Mouse (Mus musculus) left cerebral cortex, adult 2 months (tissue): ENCODE results near the gene Hist1h2ao. TPM values are rescaled to one million over a fixed set of nuclear protein-coding genes. Genes with fewer than 3 reads are reported as not detected.
"Not testable (repeated sequence)": the region's sequence is repeated elsewhere in the genome, so short reads cannot be mapped to it uniquely, and the experiment has no call there.

Source experiments
- DNase-seq, 2 experiments: peaks; one replicate each; pipeline ENCODE4 v3.0.0; 2021 to 2022; ENCODE audit warnings: low spot score in 2 of 2, mixed read lengths in 1 of 2; ENCODE audit errors: extremely low spot score in 1 of 2
- H3K27ac ChIP-seq: fragments of 200-600 bp; 2 replicates; pipeline ENCODE4 v1.8.1; 2022
- H3K4me3 ChIP-seq: fragments of 200-600 bp; 2 replicates; pipeline ENCODE4 v1.8.1; 2022
- CTCF ChIP-seq: fragments of 200-600 bp; IDR thresholded peaks from 2 replicates; pipeline ENCODE4 v1.8.1; 2022; ENCODE audit warnings: antibody characterized with exemption, mild to moderate bottlenecking, moderate library complexity
- intact Hi-C: fragments of 180-260 bp; cut with DNase I; formaldehyde crosslinking; loops from one replicate; pipeline ENCODE4 v1.15.1; 2025
- long read RNA-seq, 2 experiments: library from polyadenylated mRNA; stranded (forward); transcript quantifications; one replicate each; pipeline ENCODE4 v2.0.0; 2021; ENCODE audit warnings: borderline mapping rate in 2 of 2
- total RNA-seq, 2 experiments: library from RNA; stranded (reverse); gene quantifications; 2 replicates each; pipeline ENCODE4 v1.2.3; 2021

Hist1h2ao gene
- 10 to 100 TPM; 11.2 to 25.1 TPM for total RNA-seq
- long read RNA-seq, experiment 1 = 0 reads
- long read RNA-seq, experiment 2 = 0 reads

- H3K4me3 ChIP-seq, intact Hi-C loops, DNase-seq, H3K27ac ChIP-seq: not testable (repeated sequence)
These were observed at the start of gene Hist1h2ao, which contains the start of gene Hist1h2bq for GRCm38 (mm10) chr13:21810073-21810472. Hist1h2ao (plus strand) TSS chr13:21810465. Hist1h2bq (minus strand) TSS chr13:21810197.

- H3K27ac ChIP-seq = peak overlapping the region; percentile 71; the same call in 1 of the 2 replicates
- DNase-seq = peak; percentile 45 to 58
- intact Hi-C loops = loop anchor here (2.0 kb wide), 1 partner anchor 56 kb away; the partner anchor contains the start of gene Hist1h2bm
- no peak for TF ChIP-seq CTCF
- H3K4me3 ChIP-seq = peak overlapping the region; percentile 57
These were observed 31.2 kb upstream of the Hist1h2ao start for GRCm38 (mm10) chr13:21778814-21779766.

- intact Hi-C loops = loop anchor here (2.0 to 10.0 kb wide), 5 partner anchors 27 to 1915 kb away; partner anchors contain the start of genes Hist1h1e, Hist1h1t, Hist1h2ak and Hist1h2be
- peak within 1 kb of the TSS; percentile 57 for H3K4me3 ChIP-seq
- peak; percentile 53 to 69 for DNase-seq
- peak within 1 kb of the TSS; percentile 89 for H3K27ac ChIP-seq
- TF ChIP-seq CTCF = no peak
These were observed 30.2 kb upstream of the Hist1h2ao start, which contains the start of gene Hist1h1b for GRCm38 (mm10) chr13:21779767-21780731. Hist1h1b (minus strand) TSS chr13:21780625.

- TF ChIP-seq CTCF = no peak
- no peak for DNase-seq
- intact Hi-C loops = loop anchor here (2.0 to 10.0 kb wide), 4 partner anchors 28 to 1914 kb away; partner anchors contain the start of genes Hist1h1e, Hist1h1t, Hist1h2ak and Hist1h2be
- no peak overlapping the region for H3K27ac ChIP-seq
- H3K4me3 ChIP-seq = no peak overlapping the region; the same call in 1 of the 2 replicates
These were observed 29.2 kb upstream of the Hist1h2ao start for GRCm38 (mm10) chr13:21781021-21781555.

- intact Hi-C loops = loop anchor here (2.0 to 10.0 kb wide), 4 partner anchors 29 to 1913 kb away; partner anchors contain the start of genes Hist1h1e, Hist1h1t, Hist1h2ak and Hist1h2be
- TF ChIP-seq CTCF = no peak
- H3K4me3 ChIP-seq = no peak overlapping the region
- no peak overlapping the region for H3K27ac ChIP-seq
- DNase-seq = no peak
These were observed 28.6 kb upstream of the Hist1h2ao start for GRCm38 (mm10) chr13:21781639-21782038.

- intact Hi-C loops = loop anchor here (10.0 kb wide), 3 partner anchors 1802 to 1912 kb away; partner anchors contain the start of genes Hist1h1e, Hist1h1t, Hist1h2be and Hist1h4c
- Histone ChIP-seq H3K27ac (peak overlapping the region; percentile 82), H3K4me3 (peak overlapping the region; percentile 48)
- DNase-seq = peak; percentile 14 to 21
These were observed 27.7 kb upstream of the Hist1h2ao start for GRCm38 (mm10) chr13:21782361-21783254.

GRCm38 (mm10) chr13:21783255-21783617, 27.0 kb upstream of the Hist1h2ao start, which contains the start of gene Hist1h3i:
Hist1h3i (minus strand) TSS chr13:21783370.
- no peak for TF ChIP-seq CTCF
- peak within 1 kb of the TSS; percentile 82 for H3K27ac ChIP-seq
- DNase-seq = peak; percentile 50 to 71
- intact Hi-C loops = loop anchor here (10.0 kb wide), 3 partner anchors 1802 to 1912 kb away; partner anchors contain the start of genes Hist1h1e, Hist1h1t, Hist1h2be and Hist1h4c
- H3K4me3 ChIP-seq = peak within 1 kb of the TSS; percentile 48

GRCm38 (mm10) chr13:21783734-21784161, 26.5 kb upstream of the Hist1h2ao start:
- Histone ChIP-seq H3K4me3 (peak overlapping the region; percentile 48), H3K27ac (no peak overlapping the region)
- no peak for TF ChIP-seq CTCF
- DNase-seq = peak in 1 of 2 experiments; percentile 13
- intact Hi-C loops = loop anchor here (10.0 kb wide), 3 partner anchors 1801 to 1911 kb away; partner anchors contain the start of genes Hist1h1e, Hist1h1t, Hist1h2be and Hist1h4c

- no peak overlapping the region for H3K27ac ChIP-seq
- no peak overlapping the region for H3K4me3 ChIP-seq
- no peak for DNase-seq
- intact Hi-C loops = loop anchor here (10.0 kb wide), 3 partner anchors 1800 to 1910 kb away; partner anchors contain the start of genes Hist1h1e, Hist1h1t, Hist1h2be and Hist1h4c
- TF ChIP-seq CTCF = no peak
These were observed 26.0 kb upstream of the Hist1h2ao start for GRCm38 (mm10) chr13:21784311-21784710.
